Mouse (Mus musculus) left cerebral cortex, adult 2 months (tissue): ENCODE results near the gene Hbs1l. TPM values are rescaled to one million over a fixed set of nuclear protein-coding genes. Genes with fewer than 3 reads are reported as not detected.

Experiments used
- DNase-seq, 2 experiments: peaks; one replicate each; pipeline ENCODE4 v3.0.0; 2021 to 2022; ENCODE audit warnings: low spot score in 2 of 2, mixed read lengths in 1 of 2; ENCODE audit errors: extremely low spot score in 1 of 2
- H3K27ac ChIP-seq: fragments of 200-600 bp; 2 replicates; pipeline ENCODE4 v1.8.1; 2022
- H3K4me3 ChIP-seq: fragments of 200-600 bp; 2 replicates; pipeline ENCODE4 v1.8.1; 2022
- CTCF ChIP-seq: fragments of 200-600 bp; IDR thresholded peaks from 2 replicates; pipeline ENCODE4 v1.8.1; 2022; ENCODE audit warnings: antibody characterized with exemption, mild to moderate bottlenecking, moderate library complexity
- intact Hi-C: fragments of 180-260 bp; cut with DNase I; formaldehyde crosslinking; loops from one replicate; pipeline ENCODE4 v1.15.1; 2025
- long read RNA-seq, 2 experiments: library from polyadenylated mRNA; stranded (forward); transcript quantifications; one replicate each; pipeline ENCODE4 v2.0.0; 2021; ENCODE audit warnings: borderline mapping rate in 2 of 2
- total RNA-seq, 2 experiments: library from RNA; stranded (reverse); gene quantifications; 2 replicates each; pipeline ENCODE4 v1.2.3; 2021

The Hbs1l gene
- 10 to 100 TPM; 66.3 to 70.9 TPM for total RNA-seq
- long read RNA-seq, experiment 1, transcript Hbs1l-209 (18 exons, 2,733 nt), result major isoform, 99 of 133 reads
- long read RNA-seq, experiment 1, partial matches to known transcripts, result 5 of 133 reads
- long read RNA-seq, experiment 1, other reads (novel, unspliced or antisense), result 24 of 133 reads
- long read RNA-seq, experiment 2, transcript Hbs1l-209 (18 exons, 2,733 nt), result major isoform, 59 of 87 reads
- long read RNA-seq, experiment 2, partial matches to known transcripts, result 2 of 87 reads
- long read RNA-seq, experiment 2, other reads (novel, unspliced or antisense), result 18 of 87 reads

DNA sequence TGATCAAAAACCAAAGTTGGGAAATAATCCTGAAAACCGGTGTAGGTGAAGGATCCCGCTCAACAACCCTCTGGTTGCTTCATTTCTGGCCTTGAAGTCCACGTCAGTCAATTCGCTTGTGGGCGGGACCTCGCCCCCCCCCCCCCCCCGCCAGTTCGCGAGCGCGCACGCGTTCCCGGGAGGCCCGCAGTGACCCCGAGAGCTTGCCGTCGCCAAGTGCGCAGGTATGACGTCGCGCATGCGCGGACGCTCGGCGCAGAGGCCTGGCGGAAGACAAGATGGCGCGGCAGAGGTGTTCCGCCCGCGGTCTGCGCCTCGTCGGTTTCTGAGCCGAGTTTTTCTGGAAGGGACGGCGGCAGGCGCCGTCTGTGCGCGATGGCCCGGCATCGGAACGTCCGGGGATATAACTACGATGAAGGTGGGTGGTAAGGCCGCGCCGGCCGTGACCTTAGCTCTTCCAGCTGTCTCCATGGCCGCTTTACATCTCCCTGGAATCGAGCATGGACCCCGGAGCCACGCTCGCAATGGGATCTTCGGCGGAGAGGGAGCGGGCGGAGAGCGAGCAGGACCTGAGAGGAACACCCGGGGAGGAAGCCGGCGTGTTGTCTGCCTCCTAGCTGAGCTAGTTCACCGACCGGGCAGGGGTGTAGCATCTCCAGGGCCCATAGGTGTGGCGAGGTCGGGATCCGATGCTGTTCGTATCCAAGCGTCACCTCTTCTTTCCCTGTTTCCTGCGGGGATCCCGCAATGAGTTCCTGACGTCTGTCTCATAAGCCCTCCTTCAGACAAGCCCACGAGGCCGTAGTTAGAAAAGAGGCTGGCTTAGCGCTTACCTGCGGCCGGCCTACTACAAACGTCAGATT is at the start of gene Hbs1l:
Gene Hbs1l, plus strand, starts transcription at position 221 of the 863 bp plus-strand sequence.
- peak within 1 kb of the TSS; percentile 85 for H3K27ac ChIP-seq
- intact Hi-C loops, result loop anchor here (2.0 to 5.0 kb wide), 2 partner anchors 47 to 984 kb away; partner anchors contain the start of gene Bclaf1
- H3K4me3 ChIP-seq, result peak within 1 kb of the TSS; percentile 68
- DNase-seq, result peak; percentile 93 to 95
- no peak for TF ChIP-seq CTCF

DNA sequence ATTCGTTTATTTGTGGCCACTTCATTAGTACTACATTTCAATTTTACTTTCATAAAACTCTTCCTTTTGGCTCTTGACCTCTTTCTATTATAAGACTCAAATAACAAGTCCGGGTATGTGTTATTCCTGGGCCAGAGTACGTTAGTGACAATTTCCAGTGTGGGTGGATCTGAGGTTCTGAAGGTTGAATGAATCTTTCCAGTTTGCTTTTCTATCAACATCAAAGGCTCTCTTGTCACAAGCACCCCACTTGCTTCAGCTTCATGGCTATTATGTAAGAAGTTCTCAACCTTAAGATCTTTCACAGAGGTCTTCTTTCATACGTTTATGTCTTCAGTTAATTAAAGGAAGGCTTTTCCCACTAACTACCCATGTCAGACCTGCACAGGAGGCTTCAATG is 47.2 kb upstream of the Hbs1l start:
- H3K4me3 ChIP-seq, result no peak overlapping the region
- intact Hi-C loops, result no loop called here
- TF ChIP-seq CTCF, result no peak

DNA sequence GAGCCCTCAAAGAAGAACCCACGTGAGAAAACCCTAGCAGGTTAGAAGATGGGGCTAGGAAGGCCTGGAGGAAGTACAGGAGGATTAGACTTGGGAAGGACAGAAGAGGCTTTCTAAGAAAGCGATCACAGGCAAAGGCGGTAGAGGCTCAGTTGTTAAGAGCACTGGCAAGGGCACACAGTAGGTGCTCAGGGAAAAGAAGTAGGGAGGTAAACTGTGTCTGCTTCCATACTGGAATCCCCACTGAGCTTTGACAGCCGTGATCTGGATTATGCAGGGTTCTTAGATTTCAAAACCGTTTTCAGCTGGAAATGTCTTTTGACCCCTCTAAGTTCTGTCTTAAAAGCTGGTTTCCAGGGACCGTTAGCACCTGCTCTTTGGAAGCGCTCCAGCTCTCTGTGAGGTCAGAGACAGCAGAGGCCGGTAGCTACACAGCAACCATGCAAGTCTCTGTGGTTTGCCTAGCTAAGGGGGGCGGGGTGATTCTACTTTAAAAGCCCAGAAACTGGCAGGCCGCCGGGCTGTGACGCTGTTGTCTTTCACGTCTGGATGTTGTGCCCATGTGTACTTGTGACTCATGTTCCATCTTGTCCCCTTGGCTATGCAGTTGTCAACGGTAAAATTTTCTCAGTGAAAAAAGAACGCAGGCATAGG is 43.8 kb upstream of the Hbs1l start:
- peak; percentile 7 to 45 for DNase-seq
- H3K4me3 ChIP-seq, result no peak overlapping the region
- H3K27ac ChIP-seq, result no peak overlapping the region
- intact Hi-C loops, result no loop called here
- TF ChIP-seq CTCF, result no peak

More for the DNA sequence above, 47.2 kb upstream of the Hbs1l start:
- DNase-seq, result no peak
- H3K27ac ChIP-seq, result no peak overlapping the region

DNA sequence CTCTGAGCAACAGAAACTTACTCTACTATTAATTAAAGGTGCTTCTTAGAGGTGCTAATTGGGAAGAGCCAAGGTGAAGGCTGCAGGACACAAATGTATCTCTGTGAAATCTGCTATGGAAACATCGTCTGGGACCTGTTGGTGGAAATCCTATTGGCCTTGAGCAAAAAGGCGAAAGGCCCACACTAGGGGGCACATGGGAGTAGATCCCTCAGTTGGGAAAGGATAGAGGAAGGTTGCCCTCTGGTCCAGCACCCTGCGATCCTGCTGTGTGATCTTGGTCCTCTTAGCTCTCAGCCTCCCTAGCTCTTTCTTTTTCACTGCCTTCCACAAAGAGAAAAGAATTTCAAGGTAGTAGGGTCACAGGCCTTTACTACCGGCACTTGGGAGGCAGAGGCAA is 43.0 kb upstream of the Hbs1l start:
- no peak overlapping the region for H3K4me3 ChIP-seq
- H3K27ac ChIP-seq, result no peak overlapping the region
- DNase-seq, result no peak
- intact Hi-C loops, result no loop called here
- TF ChIP-seq CTCF, result no peak

DNA sequence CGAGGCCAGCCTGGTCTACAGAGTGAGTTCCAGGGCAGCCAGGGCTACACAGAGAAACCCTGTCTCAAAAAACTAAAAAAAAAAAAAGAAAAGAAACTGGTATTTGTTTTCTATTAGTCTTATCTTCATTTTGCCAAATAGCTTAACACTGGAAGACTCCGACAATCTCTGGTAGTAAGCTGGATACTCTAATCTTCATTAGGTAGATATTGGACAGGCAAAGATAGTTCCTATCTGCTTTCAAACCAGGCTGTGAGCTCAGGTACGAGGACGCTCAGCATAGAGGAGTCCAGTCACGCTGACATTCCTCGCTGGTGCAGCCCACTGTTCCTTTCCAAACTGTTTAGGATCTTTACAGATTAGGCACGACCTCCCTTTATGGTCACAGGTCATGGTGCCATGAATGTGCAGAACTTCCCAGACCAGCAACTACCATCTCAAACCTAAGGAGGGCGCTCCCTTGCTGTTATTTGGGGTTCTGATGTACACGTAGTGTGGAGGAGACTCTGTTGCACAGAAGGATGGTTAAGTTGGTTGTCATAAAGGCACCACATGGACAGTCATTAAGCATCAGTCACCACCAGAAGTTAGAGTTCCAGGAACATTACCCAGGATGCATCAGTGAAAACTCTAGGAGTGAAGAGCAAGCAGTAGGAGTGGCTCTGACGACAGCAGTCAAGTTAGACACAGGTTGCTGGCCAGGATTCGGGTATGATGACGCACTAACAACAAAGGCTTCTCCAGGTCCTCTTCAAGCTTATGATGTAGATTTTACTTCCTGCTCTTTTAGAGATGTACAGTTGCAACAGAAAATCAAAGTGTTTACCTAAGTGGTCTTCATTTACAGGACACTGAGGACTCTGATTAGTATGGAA is 41.3 kb upstream of the Hbs1l start:
- H3K27ac ChIP-seq, result no peak overlapping the region
- no peak for TF ChIP-seq CTCF
- H3K4me3 ChIP-seq, result no peak overlapping the region

DNA sequence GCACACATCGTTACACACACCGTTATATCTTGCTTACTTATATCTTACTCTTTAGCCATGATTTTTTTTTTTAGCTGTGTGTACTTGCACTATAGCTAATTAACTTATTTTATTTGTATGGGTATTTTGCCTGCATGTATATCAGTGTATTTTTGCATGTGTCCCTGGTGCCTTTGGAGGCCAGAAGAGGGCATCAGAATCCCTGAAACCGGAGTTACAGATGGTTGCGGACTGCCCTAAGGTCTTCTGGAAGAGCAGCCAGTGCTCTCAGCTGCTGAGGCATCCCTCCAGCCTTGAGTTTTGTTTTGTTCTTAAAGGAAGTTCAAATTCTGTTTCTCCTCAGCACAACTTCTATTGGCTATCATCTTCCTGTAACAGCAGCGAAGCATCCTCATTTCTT is 38.5 kb upstream of the Hbs1l start:
- Histone ChIP-seq H3K4me3 (no peak overlapping the region), H3K27ac (no peak overlapping the region)
- TF ChIP-seq CTCF, result no peak; the same call in 1 of the 2 replicates
- DNase-seq, result no peak
- intact Hi-C loops, result no loop called here

More for the DNA sequence above, 41.3 kb upstream of the Hbs1l start:
- intact Hi-C loops, result no loop called here
- DNase-seq, result no peak

DNA sequence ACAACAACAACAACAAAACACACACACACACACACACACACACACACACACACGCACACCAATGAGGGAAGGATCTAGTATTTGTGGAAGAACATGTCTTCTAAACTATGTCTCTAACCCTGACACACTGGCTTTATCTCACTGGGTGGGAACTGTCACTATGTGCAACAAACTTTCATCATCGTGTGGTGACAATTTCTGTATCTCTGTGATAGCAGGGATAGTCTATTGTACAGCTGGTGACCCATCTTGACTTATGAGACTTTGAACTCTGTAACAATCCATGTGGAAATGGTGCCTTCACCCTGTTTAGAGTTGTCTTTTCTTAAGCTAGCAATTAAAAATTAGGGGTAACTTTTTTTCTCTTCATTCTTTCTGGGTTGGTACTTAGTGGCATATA is 36.1 kb upstream of the Hbs1l start:
- Histone ChIP-seq H3K4me3 (no peak overlapping the region), H3K27ac (no peak overlapping the region)
- no peak for TF ChIP-seq CTCF
- no peak for DNase-seq
- intact Hi-C loops, result no loop called here

DNA sequence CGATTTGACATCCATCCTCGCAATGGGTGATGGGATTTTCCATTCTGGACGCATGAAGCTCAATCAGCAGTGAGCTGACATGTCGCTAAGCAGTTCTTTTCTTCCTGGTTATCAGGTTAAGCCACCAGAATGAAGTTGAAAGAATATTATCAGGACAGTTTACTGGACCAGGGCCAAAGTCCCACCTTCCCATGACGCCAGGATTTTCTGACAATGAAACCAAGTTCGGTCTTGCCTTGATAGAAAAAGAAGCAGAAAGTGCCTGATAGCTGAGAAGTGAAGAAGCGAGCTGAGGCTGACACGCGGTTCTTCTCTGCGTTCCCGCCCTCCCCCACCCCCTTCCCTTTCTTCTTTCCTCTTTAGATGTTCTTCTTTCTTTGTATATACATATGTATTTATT is 30.6 kb upstream of the Hbs1l start:
- Histone ChIP-seq H3K27ac (no peak overlapping the region), H3K4me3 (no peak overlapping the region)
- no peak for TF ChIP-seq CTCF
- DNase-seq, result no peak
- intact Hi-C loops, result no loop called here

DNA sequence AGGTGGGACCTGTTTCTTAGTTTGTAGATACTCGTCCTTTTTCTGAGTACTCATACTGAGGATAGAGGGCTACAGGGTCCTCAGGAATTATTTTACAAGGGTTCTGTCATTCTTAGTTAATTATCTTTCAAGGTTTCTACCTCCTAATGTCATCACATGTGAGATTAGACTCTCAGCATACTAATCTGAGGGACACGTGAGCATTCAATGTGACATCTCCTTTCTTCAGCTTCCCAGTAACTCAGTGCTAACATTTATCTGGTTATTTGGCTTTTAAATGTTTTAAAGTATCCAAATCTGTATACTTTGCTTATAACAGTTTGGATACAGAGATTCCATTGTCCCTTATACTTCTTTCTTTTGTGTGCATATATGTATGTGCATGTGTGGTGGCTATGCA is 28.3 kb upstream of the Hbs1l start:
- TF ChIP-seq CTCF, result no peak
- H3K27ac ChIP-seq, result no peak overlapping the region
- intact Hi-C loops, result no loop called here
- no peak overlapping the region for H3K4me3 ChIP-seq
- no peak for DNase-seq

DNA sequence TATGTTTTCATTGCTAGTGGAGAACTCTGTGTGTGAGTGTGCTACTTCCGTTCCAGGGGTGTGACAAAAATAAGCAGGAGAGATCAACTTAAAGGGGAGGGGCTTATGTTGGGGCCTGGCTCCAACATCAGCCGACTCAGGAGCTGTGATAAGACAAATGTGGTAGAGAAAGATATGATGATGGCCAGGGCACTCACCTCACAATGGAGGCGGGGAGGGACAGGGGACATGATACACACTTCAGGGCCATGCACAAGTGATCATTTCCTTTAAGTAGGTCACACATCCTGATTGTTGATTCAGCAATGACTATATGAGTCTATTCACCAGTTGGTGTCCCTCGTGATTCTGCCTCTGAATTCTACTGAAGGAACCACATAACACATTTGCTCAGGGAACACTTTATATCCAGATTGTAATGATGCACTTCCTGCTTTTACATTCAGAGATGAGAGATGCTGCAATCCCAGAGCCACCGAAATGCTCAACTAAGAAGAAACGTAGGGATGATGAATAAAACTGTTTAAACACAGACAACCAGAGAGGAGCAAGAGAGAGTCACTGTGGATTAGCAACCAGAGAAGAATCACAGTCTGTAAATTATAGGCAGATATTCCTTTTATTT is 26.9 kb upstream of the Hbs1l start:
- DNase-seq, result no peak
- intact Hi-C loops, result no loop called here
- no peak for TF ChIP-seq CTCF
- no peak overlapping the region for H3K27ac ChIP-seq
- H3K4me3 ChIP-seq, result no peak overlapping the region

DNA sequence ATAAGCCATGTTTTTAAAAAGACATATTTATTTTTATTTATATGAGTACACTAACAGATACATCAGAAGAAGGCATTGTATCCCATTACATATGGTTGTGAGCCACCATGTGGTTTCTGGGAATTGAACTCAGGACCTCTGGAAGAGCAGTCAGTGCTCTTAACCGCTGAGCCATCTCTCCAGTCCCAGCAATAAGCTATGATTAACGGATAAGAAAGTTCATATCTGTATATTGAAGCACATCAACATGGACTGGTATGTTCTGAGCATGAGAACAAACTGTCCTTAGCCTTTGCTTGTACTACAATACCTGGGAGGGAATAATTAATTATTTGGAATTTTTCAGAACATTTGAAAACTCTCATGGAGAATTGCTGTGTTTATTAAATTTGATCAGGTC is 25.9 kb upstream of the Hbs1l start:
- H3K4me3 ChIP-seq, result no peak overlapping the region
- intact Hi-C loops, result no loop called here
- no peak for TF ChIP-seq CTCF
- no peak overlapping the region for H3K27ac ChIP-seq
- no peak for DNase-seq
